Mouse (Mus musculus) E14TG2a.4 (cell line): Measurements from ENCODE around the gene Cdyl2.

Experiments
- H3K27me3 ChIP-seq: 2 replicates; pipeline ENCODE4 v1.6.1; 2014; ENCODE audit warnings: low read length, control low read depth; ENCODE audit not compliant: insufficient read depth
- H3K36me3 ChIP-seq: 2 replicates; pipeline ENCODE4 v1.6.1; 2014; ENCODE audit warnings: low read length, control low read depth; ENCODE audit not compliant: insufficient read depth
- H3K4me1 ChIP-seq: replicated peaks from 2 replicates; pipeline ENCODE4 v1.6.1; 2014; ENCODE audit warnings: low read depth, low read length, control low read depth
- H3K4me3 ChIP-seq: replicated peaks from 2 replicates; pipeline ENCODE4 v1.5.1; 2014; ENCODE audit warnings: mild to moderate bottlenecking, low read length
- H3K9me3 ChIP-seq: 2 replicates; pipeline ENCODE4 v1.6.1; 2014; ENCODE audit warnings: low read length, control low read depth
- CTCF ChIP-seq: conservative IDR thresholded peaks from 2 replicates; pipeline ENCODE4 v1.5.1; 2014; ENCODE audit warnings: low read length
- NANOG ChIP-seq: IDR thresholded peaks from 2 replicates; pipeline ENCODE4 v1.6.1; 2014; ENCODE audit warnings: borderline replicate concordance, low read length, mixed read lengths
- POU5F1 ChIP-seq: IDR thresholded peaks from 2 replicates; pipeline ENCODE4 v1.6.1; 2014; ENCODE audit warnings: low read length, borderline replicate concordance

The Cdyl2 gene

GRCm38 (mm10) chr8:116528736-116529135 is 204.1 kb downstream of the Cdyl2 start:
- H3K9me3 ChIP-seq = peaks cover 11% of the 10 kb centered on the region
- H3K27me3 ChIP-seq = peaks cover 9% of the 10 kb centered on the region
- no peak overlapping the region for H3K4me3 ChIP-seq
- H3K36me3 ChIP-seq = no peaks in the 10 kb centered on the region
- TF ChIP-seq CTCF = no peak
- TF ChIP-seq POU5F1 = no peak
- no peak for TF ChIP-seq NANOG
- H3K4me1 ChIP-seq = peaks cover 4% of the 10 kb centered on the region

- Histone ChIP-seq H3K4me1 (peaks cover 4% of the 10 kb centered on the region), H3K9me3 (no peaks in the 10 kb centered on the region), H3K27me3 (peaks cover 3% of the 10 kb centered on the region; the same call in 1 of the 2 replicates), H3K4me3 (no peak overlapping the region), H3K36me3 (no peaks in the 10 kb centered on the region)
- TF ChIP-seq NANOG (no peak), CTCF (no peak), POU5F1 (no peak)
Measured at GRCm38 (mm10) chr8:116524915-116525314, 207.9 kb downstream of the Cdyl2 start.
